Mouse (Mus musculus) intestine, embryonic 15.5 days (tissue): ENCODE results near the gene Glrx2. TPM values are rescaled to one million over a fixed set of nuclear protein-coding genes. Genes with fewer than 3 reads are reported as not detected.

Source experiments
- ATAC-seq: fragments of 200-750 bp; cut with Nextera tagmentation; 2 replicates; pipeline ENCODE4 v1.8.0; 2017; ENCODE audit warnings: moderate TSS enrichment, moderate library complexity
- H3K27ac ChIP-seq: fragments of 300-500 bp; sonication (generic); 2 replicates; pipeline ENCODE4 v1.5.1; 2015; ENCODE audit warnings: mild to moderate bottlenecking, inconsistent platforms
- H3K27me3 ChIP-seq: fragments of 300-500 bp; sonication (generic); replicated peaks from 2 replicates; pipeline ENCODE4 v1.6.1; 2015; ENCODE audit warnings: inconsistent platforms
- H3K36me3 ChIP-seq: fragments of 300-500 bp; sonication (generic); 2 replicates; pipeline ENCODE4 v1.6.1; 2015; ENCODE audit warnings: inconsistent platforms
- H3K4me1 ChIP-seq: fragments of 300-500 bp; sonication (generic); replicated peaks from 2 replicates; pipeline ENCODE4 v1.6.1; 2015; ENCODE audit warnings: inconsistent platforms
- H3K4me2 ChIP-seq: fragments of 300-500 bp; sonication (generic); replicated peaks from 2 replicates; pipeline ENCODE4 v1.6.1; 2015; ENCODE audit warnings: mild to moderate bottlenecking, inconsistent platforms
- H3K4me3 ChIP-seq: fragments of 300-500 bp; sonication (generic); replicated peaks from 2 replicates; pipeline ENCODE4 v1.5.1; 2015; ENCODE audit warnings: inconsistent platforms
- H3K9ac ChIP-seq: fragments of 300-500 bp; sonication (generic); 2 replicates; pipeline ENCODE4 v1.6.1; 2015; ENCODE audit warnings: inconsistent platforms
- H3K9me3 ChIP-seq: fragments of 300-500 bp; sonication (generic); 2 replicates; pipeline ENCODE4 v1.6.1; 2016; ENCODE audit warnings: inconsistent platforms
- WGBS: fragments of 180-500 bp; shearing (Covaris S2); methylation state at CpG from one replicate; pipeline ENCODE4 v1.1.7; 2015; 5-methylcytosine and 5-hydroxymethylcytosine counted together
- polyA plus RNA-seq: library from polyadenylated mRNA; unstranded; fragments of >200 nt; fragmentation: Nextera tagmentation; extraction: Ambion mirVana; gene quantifications from 2 replicates; pipeline ENCODE4 v1.2.1, GENCODE M21; 2015

Glrx2 gene
- polyA plus RNA-seq, 1 experiment from 2014 or later, result 91.2 TPM

- no peaks in the 10 kb centered on the region for H3K9me3 ChIP-seq
- no peak overlapping the region for H3K9ac ChIP-seq
- no peaks in the 10 kb centered on the region for H3K36me3 ChIP-seq
- 44% methylated on average over 9 of the region's 9 CpGs for WGBS
- no peak overlapping the region for H3K4me2 ChIP-seq
- no peaks in the 10 kb centered on the region for H3K27me3 ChIP-seq
- H3K4me1 ChIP-seq, result no peaks in the 10 kb centered on the region
- no peak overlapping the region for H3K27ac ChIP-seq
- peak; percentile 23; the same call in 1 of the 2 replicates for ATAC-seq
- H3K4me3 ChIP-seq, result no peak overlapping the region
Observed at GRCm38 (mm10) chr1:143727701-143728445, 11.7 kb downstream of the Glrx2 start.

DNA sequence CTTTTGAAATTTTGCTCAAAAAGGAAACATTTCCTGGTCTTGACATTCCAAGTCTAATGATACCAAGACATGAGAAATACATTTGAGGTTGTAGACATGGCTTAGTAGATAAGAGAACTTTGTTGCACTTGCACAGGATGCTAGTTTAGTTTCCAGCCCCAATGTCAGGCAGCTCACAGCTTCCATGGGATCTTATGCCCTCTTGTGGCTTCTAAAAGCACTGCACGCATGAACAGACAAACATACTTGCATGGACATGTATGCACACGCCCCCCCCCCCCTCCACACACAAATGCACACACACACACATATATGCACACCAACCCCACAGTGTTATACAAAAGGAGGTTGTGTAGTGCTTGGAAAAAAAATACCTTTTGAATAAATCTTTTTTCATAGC lies 14.8 kb downstream of the Glrx2 start:
- Histone ChIP-seq H3K4me1 (no peaks in the 10 kb centered on the region), H3K36me3 (no peaks in the 10 kb centered on the region), H3K4me3 (no peak overlapping the region), H3K27me3 (no peaks in the 10 kb centered on the region), H3K27ac (no peak overlapping the region), H3K9ac (no peak overlapping the region), H3K4me2 (no peak overlapping the region), H3K9me3 (no peaks in the 10 kb centered on the region)
- WGBS, result 68% methylated on average over 2 of the region's 2 CpGs
- no peak for ATAC-seq

DNA sequence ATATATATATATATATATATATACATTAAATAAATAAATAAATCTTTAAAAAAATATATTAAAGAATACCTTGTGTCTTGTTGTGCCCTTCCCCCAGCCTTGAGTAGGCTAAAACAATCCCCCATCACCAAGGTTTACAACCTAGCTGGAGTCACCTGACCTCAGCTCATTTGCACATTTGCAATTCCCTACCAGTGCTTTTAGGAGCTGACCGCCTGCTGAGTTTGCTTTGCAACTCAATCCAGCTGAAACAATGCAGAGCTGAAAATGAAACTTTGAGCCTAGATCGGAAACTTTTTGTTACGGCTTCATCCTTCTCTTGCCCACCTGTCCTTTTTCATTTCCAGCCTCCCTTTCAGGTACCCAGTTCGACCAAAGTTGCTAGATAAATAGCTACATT lies 15.6 kb downstream of the Glrx2 start:
- no peaks in the 10 kb centered on the region for H3K9me3 ChIP-seq
- H3K9ac ChIP-seq, result no peak overlapping the region
- H3K4me1 ChIP-seq, result no peaks in the 10 kb centered on the region
- no peak overlapping the region for H3K4me2 ChIP-seq
- H3K4me3 ChIP-seq, result no peak overlapping the region
- no peak overlapping the region for H3K27ac ChIP-seq
- 55% methylated on average over 4 of the region's 4 CpGs for WGBS
- no peak for ATAC-seq
- H3K36me3 ChIP-seq, result no peaks in the 10 kb centered on the region
- no peaks in the 10 kb centered on the region for H3K27me3 ChIP-seq

DNA sequence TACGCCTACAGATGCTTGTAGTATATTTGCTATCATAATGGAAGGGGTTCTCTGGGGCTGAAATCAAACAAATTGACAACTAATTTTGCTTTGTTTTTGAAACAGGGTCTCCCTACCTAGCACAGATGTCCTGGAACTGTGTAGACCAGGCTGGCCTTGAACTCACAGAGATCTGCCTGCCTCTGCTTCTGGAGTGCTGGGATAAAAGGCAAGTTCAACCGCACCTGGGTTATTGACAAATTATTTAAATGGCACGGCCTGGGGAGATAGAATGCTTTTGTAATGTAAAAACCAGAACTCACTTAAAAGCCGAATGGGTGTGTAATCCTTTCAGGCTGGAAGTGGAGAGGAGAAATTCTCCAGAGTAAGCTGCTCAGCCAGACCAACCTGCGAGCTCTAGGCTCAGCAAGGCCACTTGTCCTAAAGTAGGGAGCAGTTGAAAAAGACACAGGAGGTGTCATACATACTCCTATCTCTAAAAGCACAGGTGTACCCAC lies 17.8 kb downstream of the Glrx2 start:
- no peaks in the 10 kb centered on the region for H3K4me1 ChIP-seq
- no peaks in the 10 kb centered on the region for H3K9me3 ChIP-seq
- no peak overlapping the region for H3K4me3 ChIP-seq
- H3K36me3 ChIP-seq, result no peaks in the 10 kb centered on the region
- no peak for ATAC-seq
- WGBS, result 80% methylated on average over 5 of the region's 5 CpGs
- H3K27ac ChIP-seq, result no peak overlapping the region
- no peak overlapping the region for H3K4me2 ChIP-seq
- H3K27me3 ChIP-seq, result no peaks in the 10 kb centered on the region
- no peak overlapping the region for H3K9ac ChIP-seq

DNA sequence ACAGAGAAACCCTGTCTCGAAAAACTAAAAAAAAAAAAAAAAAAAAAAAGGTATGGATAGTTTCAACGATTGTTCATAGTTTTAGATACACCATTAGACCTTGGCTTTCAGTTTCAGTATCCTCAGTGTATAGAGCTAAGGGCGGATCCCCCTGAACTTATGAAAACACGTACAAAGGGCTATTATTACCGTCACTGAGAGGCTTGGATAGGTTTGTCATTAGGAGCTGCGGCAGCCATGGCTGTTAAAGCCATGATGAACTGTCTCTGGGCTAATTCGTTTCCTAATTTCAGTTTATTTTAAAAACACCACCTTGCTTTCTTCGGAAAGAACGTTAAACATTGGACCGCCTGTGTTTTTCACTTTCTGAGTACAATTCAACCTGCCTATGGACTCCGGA lies 22.7 kb downstream of the Glrx2 start:
- peak overlapping the region; percentile 88 for H3K4me3 ChIP-seq
- peak; percentile 57 for ATAC-seq
- peak overlapping the region; percentile 90 for H3K9ac ChIP-seq
- H3K36me3 ChIP-seq, result 0 out of 2 replicates have a peak, but pooled peaks cover 5% of the 10 kb centered on the region
- H3K4me2 ChIP-seq, result peak overlapping the region; percentile 82
- H3K27me3 ChIP-seq, result no peaks in the 10 kb centered on the region
- H3K9me3 ChIP-seq, result no peaks in the 10 kb centered on the region
- no peak overlapping the region for H3K27ac ChIP-seq
- 0 out of 2 replicates have a peak, but pooled peaks cover 2% of the 10 kb centered on the region for H3K4me1 ChIP-seq
- WGBS, result 19% methylated on average over 11 of the region's 11 CpGs

- WGBS, result under 1% methylated on average over 62 of the region's 71 CpGs
Observed at GRCm38 (mm10) chr1:143739361-143740350, 23.5 kb downstream of the Glrx2 start.

GRCm38 (mm10) chr1:143740581-143740980 lies 24.4 kb downstream of the Glrx2 start:
- Histone ChIP-seq H3K4me3 (no peak overlapping the region; the same call in 1 of the 2 replicates), H3K4me2 (peak overlapping the region; percentile 82; the same call in 1 of the 2 replicates), H3K4me1 (0 out of 2 replicates have a peak, but pooled peaks cover 2% of the 10 kb centered on the region), H3K36me3 (0 out of 2 replicates have a peak, but pooled peaks cover 5% of the 10 kb centered on the region), H3K27me3 (no peaks in the 10 kb centered on the region), H3K9me3 (no peaks in the 10 kb centered on the region), H3K27ac (no peak overlapping the region), H3K9ac (no peak overlapping the region)
- WGBS, result 84% methylated on average over 10 of the region's 10 CpGs
- no peak for ATAC-seq

More at GRCm38 (mm10) chr1:143739361-143740350, 23.5 kb downstream of the Glrx2 start:
- H3K27ac ChIP-seq, result peak overlapping the region; percentile 83
- 0 out of 2 replicates have a peak, but pooled peaks cover 2% of the 10 kb centered on the region for H3K4me1 ChIP-seq
- H3K9ac ChIP-seq, result peak overlapping the region; percentile 90
- no peaks in the 10 kb centered on the region for H3K9me3 ChIP-seq
- H3K4me2 ChIP-seq, result peak overlapping the region; percentile 82
- 0 out of 2 replicates have a peak, but pooled peaks cover 5% of the 10 kb centered on the region for H3K36me3 ChIP-seq
- H3K27me3 ChIP-seq, result no peaks in the 10 kb centered on the region
- ATAC-seq, result peak; percentile 97
- H3K4me3 ChIP-seq, result peak overlapping the region; percentile 88

DNA sequence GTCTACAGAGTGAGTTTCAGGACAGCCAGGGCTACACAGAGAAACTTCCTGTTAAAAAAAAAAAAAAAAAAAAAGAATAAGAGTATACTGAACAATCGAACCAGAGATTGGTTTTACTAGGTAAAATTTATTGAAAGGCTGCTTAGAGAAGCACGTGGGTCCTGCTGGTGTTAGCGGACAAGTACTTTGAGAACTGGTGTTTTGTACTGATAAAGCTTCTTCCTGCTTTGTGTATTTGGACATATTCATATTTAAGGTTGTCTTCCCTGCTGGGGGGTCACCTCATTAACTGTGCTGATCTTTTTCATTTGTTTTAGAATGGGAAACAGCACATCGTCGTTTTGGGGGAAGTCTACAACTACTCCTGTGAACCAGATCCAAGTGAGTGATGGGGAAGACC lies 25.2 kb downstream of the Glrx2 start:
- H3K4me1 ChIP-seq, result 0 out of 2 replicates have a peak, but pooled peaks cover 2% of the 10 kb centered on the region
- no peak overlapping the region for H3K4me2 ChIP-seq
- 0 out of 2 replicates have a peak, but pooled peaks cover 5% of the 10 kb centered on the region for H3K36me3 ChIP-seq
- H3K9me3 ChIP-seq, result no peaks in the 10 kb centered on the region
- no peaks in the 10 kb centered on the region for H3K27me3 ChIP-seq
- no peak overlapping the region for H3K27ac ChIP-seq
- 90% methylated on average over 5 of the region's 5 CpGs for WGBS
- H3K9ac ChIP-seq, result no peak overlapping the region
- no peak for ATAC-seq
- H3K4me3 ChIP-seq, result no peak overlapping the region

DNA sequence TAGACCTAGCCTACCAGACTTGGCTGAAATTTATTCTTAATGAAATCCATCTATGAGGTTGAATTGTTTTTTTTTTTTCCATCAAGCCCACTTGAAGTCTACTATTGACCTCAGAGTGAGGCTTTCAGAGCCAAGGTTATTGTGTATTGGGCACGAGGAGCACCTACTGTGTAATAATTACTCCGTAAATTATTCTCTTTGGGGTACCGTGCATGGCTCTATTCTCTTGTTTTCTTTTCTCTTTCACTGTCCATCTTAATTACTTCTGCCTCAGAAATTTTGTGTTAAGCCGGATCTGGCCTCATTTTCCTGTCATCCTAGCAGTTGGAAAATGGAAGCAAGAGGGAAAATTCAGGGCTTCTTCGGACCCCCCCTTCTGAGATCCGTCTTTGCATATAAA lies 26.0 kb downstream of the Glrx2 start:
- no peak overlapping the region for H3K4me2 ChIP-seq
- 0 out of 2 replicates have a peak, but pooled peaks cover 5% of the 10 kb centered on the region for H3K36me3 ChIP-seq
- no peak for ATAC-seq
- no peak overlapping the region for H3K4me3 ChIP-seq
- no peaks in the 10 kb centered on the region for H3K9me3 ChIP-seq
- H3K27me3 ChIP-seq, result no peaks in the 10 kb centered on the region
- WGBS, result 96% methylated on average over 6 of the region's 6 CpGs
- no peak overlapping the region for H3K9ac ChIP-seq
- H3K27ac ChIP-seq, result no peak overlapping the region
- 0 out of 2 replicates have a peak, but pooled peaks cover 2% of the 10 kb centered on the region for H3K4me1 ChIP-seq

DNA sequence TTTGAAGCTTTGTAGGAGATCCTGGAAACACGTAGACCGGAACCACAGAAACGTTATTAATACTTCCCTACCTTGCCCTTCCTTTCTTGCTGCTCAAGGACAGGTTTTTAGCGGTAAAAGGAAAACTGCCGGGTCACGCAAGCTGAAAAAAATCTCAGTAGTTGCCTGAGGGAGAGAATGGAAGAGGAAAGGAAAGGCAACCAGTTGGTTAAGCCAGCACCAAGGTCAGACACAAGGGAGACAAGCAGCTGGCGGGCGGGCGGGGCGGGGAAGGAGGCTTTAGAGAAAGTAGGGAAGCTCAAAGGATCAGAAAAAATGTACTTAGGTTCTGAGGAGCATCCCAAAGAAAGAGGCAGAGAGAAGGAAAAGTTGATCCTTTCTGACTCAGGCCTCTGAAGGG lies 29.7 kb downstream of the Glrx2 start:
- H3K9ac ChIP-seq, result no peak overlapping the region
- ATAC-seq, result no peak
- H3K4me2 ChIP-seq, result no peak overlapping the region
- H3K4me1 ChIP-seq, result no peaks in the 10 kb centered on the region
- H3K9me3 ChIP-seq, result no peaks in the 10 kb centered on the region
- no peaks in the 10 kb centered on the region for H3K27me3 ChIP-seq
- 0 out of 2 replicates have a peak, but pooled peaks cover 5% of the 10 kb centered on the region for H3K36me3 ChIP-seq
- no peak overlapping the region for H3K27ac ChIP-seq
- 92% methylated on average over 10 of the region's 10 CpGs for WGBS
- no peak overlapping the region for H3K4me3 ChIP-seq

- WGBS, result 82% methylated on average over 8 of the region's 8 CpGs
- Histone ChIP-seq H3K27ac (no peak overlapping the region), H3K9ac (no peak overlapping the region), H3K4me2 (no peak overlapping the region), H3K4me3 (no peak overlapping the region), H3K27me3 (no peaks in the 10 kb centered on the region), H3K9me3 (no peaks in the 10 kb centered on the region), H3K4me1 (no peaks in the 10 kb centered on the region), H3K36me3 (peaks cover 12% of the 10 kb centered on the region; the same call in 1 of the 2 replicates)
- no peak for ATAC-seq
Observed at GRCm38 (mm10) chr1:143762159-143762558, 46.0 kb downstream of the Glrx2 start.

- Histone ChIP-seq H3K36me3 (peaks cover 12% of the 10 kb centered on the region; the same call in 1 of the 2 replicates), H3K27ac (no peak overlapping the region), H3K4me2 (no peak overlapping the region), H3K4me3 (no peak overlapping the region), H3K27me3 (no peaks in the 10 kb centered on the region), H3K9ac (no peak overlapping the region), H3K9me3 (no peaks in the 10 kb centered on the region), H3K4me1 (no peaks in the 10 kb centered on the region)
- 74% methylated on average over 1 of the region's 1 CpGs for WGBS
- ATAC-seq, result no peak
Observed at GRCm38 (mm10) chr1:143764443-143764842, 48.3 kb downstream of the Glrx2 start.
